Mouse (Mus musculus) liver, postnatal 0 days (tissue): ENCODE measurements around the gene Tcl1b2. TPM values are rescaled to one million over a fixed set of nuclear protein-coding genes. Genes with fewer than 3 reads are reported as not detected.

Experiments
- ATAC-seq: fragments of 200-750 bp; cut with Nextera tagmentation; 2 replicates; pipeline ENCODE4 v1.8.0; 2017; ENCODE audit warnings: mild to moderate bottlenecking, moderate library complexity
- DNase-seq: peaks from one replicate; pipeline ENCODE4 v3.0.0-alpha.2; 2016
- H3K27ac ChIP-seq: fragments of 300-500 bp; sonication (generic); 2 replicates; pipeline ENCODE4 v1.5.1; 2014; ENCODE audit warnings: antibody characterized with exemption, moderate library complexity, mild to moderate bottlenecking, low read depth
- H3K27me3 ChIP-seq: fragments of 300-500 bp; sonication (generic); 2 replicates; pipeline ENCODE4 v1.6.1; 2014; ENCODE audit warnings: low read length, control low read depth, mixed read lengths; ENCODE audit not compliant: insufficient read depth
- H3K36me3 ChIP-seq: fragments of 300-500 bp; sonication (generic); replicated peaks from 2 replicates; pipeline ENCODE4 v1.6.1; 2014; ENCODE audit warnings: mild to moderate bottlenecking, control low read depth, low read length, moderate library complexity, mixed read lengths; ENCODE audit not compliant: insufficient read depth
- H3K4me1 ChIP-seq: fragments of 300-500 bp; sonication (generic); 2 replicates; pipeline ENCODE4 v1.6.1; 2014; ENCODE audit warnings: antibody characterized with exemption, mild to moderate bottlenecking, control low read depth; ENCODE audit not compliant: insufficient read depth
- H3K4me2 ChIP-seq: fragments of 300-500 bp; sonication (generic); 2 replicates; pipeline ENCODE4 v1.6.1; 2014; ENCODE audit warnings: low read depth, mild to moderate bottlenecking, low read length, moderate library complexity, mixed read lengths
- H3K4me3 ChIP-seq: fragments of 300-500 bp; sonication (generic); 2 replicates; pipeline ENCODE4 v1.5.1; 2014; ENCODE audit warnings: low read depth, low read length
- H3K9ac ChIP-seq: fragments of 300-500 bp; sonication (generic); replicated peaks from 2 replicates; pipeline ENCODE4 v1.6.1; 2014; ENCODE audit warnings: mild to moderate bottlenecking, moderate library complexity
- H3K9me3 ChIP-seq: fragments of 300-500 bp; sonication (generic); 2 replicates; pipeline ENCODE4 v1.6.1; 2016; ENCODE audit warnings: mild to moderate bottlenecking, control low read depth, low read length, mixed read lengths
- CTCF ChIP-seq: sonication (generic); IDR thresholded peaks from 2 replicates; pipeline ENCODE4 v1.5.1; 2016; ENCODE audit warnings: antibody characterized with exemption, low read depth
- EP300 ChIP-seq: IDR thresholded peaks from 2 replicates; pipeline ENCODE4 v1.6.1; 2016; ENCODE audit warnings: antibody characterized with exemption, low read depth, mild to moderate bottlenecking
- WGBS: fragments of 180-500 bp; shearing (Covaris S2); extraction: QIAGEN DNeasy Blood & Tissue Kit; methylation state at CpG from one replicate; pipeline ENCODE4 v1.1.7; 2014; ENCODE audit not compliant: insufficient replicate concordance; 5-methylcytosine and 5-hydroxymethylcytosine counted together
- polyA plus RNA-seq: library from polyadenylated mRNA; unstranded; fragments of >200 nt; fragmentation: Nextera tagmentation; extraction: Ambion mirVana; gene quantifications from 2 replicates; pipeline ENCODE4 v1.2.1, GENCODE M21; 2015

Gene Tcl1b2
- polyA plus RNA-seq: not detected in 2 replicates

DNA sequence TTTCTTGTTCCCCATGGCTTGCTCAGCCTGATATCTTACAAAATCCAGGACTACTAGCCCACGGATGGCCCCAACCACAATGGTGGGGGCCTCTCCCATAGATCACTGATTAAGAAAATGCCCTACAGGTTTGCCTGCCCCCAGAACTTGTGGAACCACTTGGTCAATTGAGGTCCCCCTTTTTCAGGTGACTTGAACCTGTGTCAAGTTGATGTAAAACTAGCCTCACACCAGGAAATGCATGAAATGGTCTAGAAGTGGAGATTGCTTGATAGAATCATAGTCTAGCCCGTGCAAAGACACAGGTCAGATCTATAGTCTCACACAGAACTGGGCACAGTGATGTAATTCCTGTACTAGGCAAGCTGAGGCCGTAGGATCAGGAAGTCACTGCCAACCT is at the start of gene Tcl1b2:
Tcl1b2 (plus strand) TSS at position 301 of the 400 bp plus-strand sequence.
- 43% methylated on average over 3 of the region's 3 CpGs for WGBS
- Histone ChIP-seq H3K9me3 (no peaks in the 10 kb centered on the region), H3K27me3 (no peaks in the 10 kb centered on the region), H3K27ac (no peak within 1 kb of the TSS), H3K36me3 (no peaks in the 10 kb centered on the region), H3K9ac (no peak within 1 kb of the TSS), H3K4me2 (no peak within 1 kb of the TSS), H3K4me1 (no peaks in the 10 kb centered on the region), H3K4me3 (no peak within 1 kb of the TSS)
- DNase-seq (no peak), ATAC-seq (no peak)
- no peak for TF ChIP-seq EP300
- TF ChIP-seq CTCF: no peak

DNA sequence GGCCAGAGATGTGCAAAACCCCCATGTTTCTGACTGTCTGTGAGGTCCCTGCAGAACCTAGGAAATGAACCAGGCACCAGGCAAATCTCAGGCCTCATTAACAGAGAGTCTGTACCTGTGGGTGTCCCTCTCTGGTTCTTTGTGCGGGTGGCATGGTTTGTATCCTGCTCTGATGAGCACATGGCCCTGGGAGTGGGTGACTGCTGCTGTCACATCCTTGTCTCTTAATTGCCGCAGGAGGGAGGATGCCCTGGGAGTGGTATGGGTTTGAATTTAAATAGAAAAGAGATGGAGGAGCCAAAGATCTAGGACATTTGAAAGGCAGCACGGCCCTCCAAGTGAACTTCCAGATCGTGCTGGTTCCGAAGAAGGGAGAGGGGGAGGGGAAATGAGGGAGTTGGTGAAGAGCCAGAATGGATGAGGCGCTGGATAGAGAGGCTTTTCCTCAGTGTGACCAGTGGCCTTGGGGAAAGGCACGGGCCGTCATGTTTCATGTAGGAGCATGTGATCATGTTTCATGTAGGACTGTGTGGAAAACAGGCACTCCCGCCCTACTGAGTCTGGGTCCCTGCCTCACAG is 46.3 kb upstream of the Tcl1b2 start:
- Histone ChIP-seq H3K4me3 (no peak overlapping the region), H3K36me3 (no peaks in the 10 kb centered on the region), H3K4me1 (no peaks in the 10 kb centered on the region), H3K4me2 (no peak overlapping the region), H3K27ac (no peak overlapping the region), H3K27me3 (no peaks in the 10 kb centered on the region; the same call in 1 of the 2 replicates), H3K9me3 (no peaks in the 10 kb centered on the region), H3K9ac (no peak overlapping the region)
- 60% methylated on average over 9 of the region's 9 CpGs for WGBS
- ATAC-seq: no peak
- no peak for TF ChIP-seq EP300
- no peak for TF ChIP-seq CTCF
- no peak for DNase-seq

DNA sequence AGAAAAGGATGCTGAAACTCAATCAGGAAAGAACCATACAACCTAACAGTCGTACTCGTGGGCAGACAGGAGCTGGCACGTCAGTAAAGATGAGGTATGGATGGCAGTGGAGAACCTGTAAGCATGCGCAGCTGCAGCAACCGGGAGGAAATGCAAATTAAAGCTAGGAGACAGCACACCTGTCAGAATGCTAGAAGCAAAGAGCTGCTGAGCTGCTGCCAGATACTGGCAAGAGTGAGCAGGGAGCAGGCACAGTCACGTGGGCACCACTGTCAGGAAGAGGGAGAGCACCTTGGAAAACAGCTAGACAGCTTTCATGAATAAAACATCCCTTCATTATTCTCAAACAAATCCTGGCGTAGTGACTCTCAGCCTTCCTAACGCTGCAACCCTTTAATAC is 42.9 kb upstream of the Tcl1b2 start:
- Histone ChIP-seq H3K4me3 (no peak overlapping the region), H3K36me3 (no peaks in the 10 kb centered on the region), H3K9me3 (no peaks in the 10 kb centered on the region), H3K27ac (no peak overlapping the region), H3K4me2 (no peak overlapping the region), H3K27me3 (no peaks in the 10 kb centered on the region; the same call in 1 of the 2 replicates), H3K4me1 (no peaks in the 10 kb centered on the region), H3K9ac (no peak overlapping the region)
- 55% methylated on average over 8 of the region's 8 CpGs for whole genome bisulfite sequencing
- DNase-seq: no peak
- no peak for ATAC-seq
- TF ChIP-seq EP300: no peak
- no peak for TF ChIP-seq CTCF

DNA sequence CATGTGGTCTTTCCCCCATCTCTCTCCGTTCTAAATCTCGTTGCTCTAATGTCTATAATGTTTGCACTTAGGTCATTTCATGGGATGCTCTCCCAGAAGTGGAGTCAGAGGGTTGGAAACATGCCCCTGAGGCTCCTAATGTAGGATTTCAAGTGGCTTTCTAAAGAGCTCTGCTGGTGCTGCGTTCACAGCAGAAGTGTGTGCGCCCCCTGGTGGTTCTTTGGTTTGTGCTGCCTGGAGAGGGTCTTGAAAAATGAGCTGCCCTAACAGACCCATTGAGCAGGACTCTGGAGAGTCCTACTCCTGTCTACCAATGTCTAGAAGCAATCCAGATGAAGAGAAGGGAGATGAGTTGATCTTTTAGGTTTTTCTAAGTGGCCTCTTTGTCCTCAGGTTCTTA is 41.8 kb upstream of the Tcl1b2 start:
- Histone ChIP-seq H3K36me3 (no peaks in the 10 kb centered on the region), H3K4me2 (no peak overlapping the region), H3K9me3 (no peaks in the 10 kb centered on the region), H3K4me1 (no peaks in the 10 kb centered on the region), H3K4me3 (no peak overlapping the region), H3K27me3 (no peaks in the 10 kb centered on the region; the same call in 1 of the 2 replicates), H3K9ac (no peak overlapping the region), H3K27ac (no peak overlapping the region)
- WGBS: 5% methylated on average over 4 of the region's 4 CpGs
- ATAC-seq (no peak), DNase-seq (peak; percentile 84)
- TF ChIP-seq CTCF: peak; percentile 84
- TF ChIP-seq EP300: no peak

DNA sequence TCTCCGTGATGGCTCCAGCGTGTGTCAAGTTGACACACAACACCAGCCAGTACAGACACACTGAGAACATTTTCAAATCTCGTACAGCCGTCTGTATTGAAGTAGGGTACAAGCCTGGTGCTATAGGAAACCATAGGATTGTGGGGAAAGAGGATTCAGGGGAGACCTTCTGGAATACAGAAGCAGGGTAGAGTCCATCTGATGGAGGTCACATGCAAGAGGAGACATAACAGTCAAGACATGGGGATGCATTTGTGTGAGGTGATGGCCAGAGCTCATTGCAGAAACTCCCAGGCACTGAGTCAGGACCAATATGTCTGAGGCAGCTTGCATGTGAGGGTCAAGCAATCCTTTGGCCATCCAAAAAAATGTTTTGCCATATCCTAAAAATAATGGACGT is 40.5 kb upstream of the Tcl1b2 start:
- TF ChIP-seq EP300 (no peak), CTCF (no peak)
- no peaks in the 10 kb centered on the region for H3K4me1 ChIP-seq
- H3K27ac ChIP-seq: no peak overlapping the region
- no peak overlapping the region for H3K4me3 ChIP-seq
- no peaks in the 10 kb centered on the region; the same call in 1 of the 2 replicates for H3K27me3 ChIP-seq
- ATAC-seq (no peak), DNase-seq (no peak)
- H3K9ac ChIP-seq: no peak overlapping the region
- WGBS: 67% methylated on average over 5 of the region's 5 CpGs
- H3K9me3 ChIP-seq: no peaks in the 10 kb centered on the region
- no peaks in the 10 kb centered on the region for H3K36me3 ChIP-seq
- H3K4me2 ChIP-seq: no peak overlapping the region

DNA sequence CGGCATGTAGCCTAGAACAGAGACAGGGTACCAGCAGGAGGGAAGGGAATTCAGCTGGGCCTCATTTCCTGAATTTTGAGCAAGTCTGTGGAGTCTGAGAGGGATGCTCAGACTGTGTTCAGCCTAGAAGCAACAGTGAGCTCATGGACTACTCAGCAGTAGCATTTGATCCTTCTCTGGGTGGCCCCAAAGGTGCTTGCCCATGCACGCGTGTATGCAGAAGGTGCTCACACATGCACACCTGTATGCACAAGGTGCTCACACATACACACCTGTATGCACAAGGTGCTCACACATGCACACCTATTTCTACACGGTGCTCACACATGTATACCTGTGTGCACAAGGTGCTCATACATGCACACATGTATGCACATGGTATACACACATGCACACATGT is 37.0 kb upstream of the Tcl1b2 start:
- Histone ChIP-seq H3K4me2 (no peak overlapping the region), H3K9ac (no peak overlapping the region), H3K4me1 (no peaks in the 10 kb centered on the region), H3K9me3 (no peaks in the 10 kb centered on the region), H3K36me3 (no peaks in the 10 kb centered on the region), H3K27ac (no peak overlapping the region), H3K4me3 (no peak overlapping the region), H3K27me3 (no peaks in the 10 kb centered on the region)
- TF ChIP-seq EP300: no peak
- TF ChIP-seq CTCF: no peak
- WGBS: 86% methylated on average over 4 of the region's 4 CpGs
- DNase-seq: no peak
- ATAC-seq: no peak

DNA sequence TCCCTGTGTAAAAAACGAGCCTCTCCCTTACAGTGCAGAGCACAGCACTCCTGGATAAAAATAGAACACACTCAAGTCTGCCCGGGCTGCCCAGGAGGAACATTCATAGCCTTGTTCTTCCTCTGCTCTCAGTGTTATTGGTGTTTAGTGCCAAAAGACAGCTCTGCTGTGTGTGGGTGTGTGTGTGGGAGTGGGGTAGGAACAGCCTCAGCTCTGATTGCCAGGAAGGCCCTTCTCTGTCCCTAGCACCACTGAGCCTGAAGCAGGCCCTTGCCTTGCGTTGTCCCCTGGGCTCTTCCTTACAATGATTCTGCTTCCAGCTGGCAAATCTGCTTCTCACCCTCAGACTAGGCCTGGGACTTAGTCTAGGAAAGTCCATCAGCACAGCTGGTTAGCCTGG is 36.4 kb upstream of the Tcl1b2 start:
- WGBS: 34% methylated on average over 3 of the region's 3 CpGs
- Histone ChIP-seq H3K9me3 (no peaks in the 10 kb centered on the region), H3K36me3 (no peaks in the 10 kb centered on the region), H3K9ac (no peak overlapping the region), H3K27me3 (no peaks in the 10 kb centered on the region), H3K4me1 (no peaks in the 10 kb centered on the region), H3K4me3 (no peak overlapping the region), H3K4me2 (no peak overlapping the region), H3K27ac (no peak overlapping the region)
- DNase-seq (no peak), ATAC-seq (no peak)
- TF ChIP-seq CTCF (no peak), EP300 (no peak)
